Mouse (Mus musculus) embryo, embryonic 11 days (tissue): ENCODE data around the gene Smap2.

Experiments
- DNase-seq: peaks from one replicate; pipeline ENCODE4 v3.0.0-alpha.2; 2015

Smap2 gene

GRCm38 (mm10) chr4:121020040-121020790 is 3.2 kb upstream of the Smap2 start:
- DNase-seq = no peak

DNA sequence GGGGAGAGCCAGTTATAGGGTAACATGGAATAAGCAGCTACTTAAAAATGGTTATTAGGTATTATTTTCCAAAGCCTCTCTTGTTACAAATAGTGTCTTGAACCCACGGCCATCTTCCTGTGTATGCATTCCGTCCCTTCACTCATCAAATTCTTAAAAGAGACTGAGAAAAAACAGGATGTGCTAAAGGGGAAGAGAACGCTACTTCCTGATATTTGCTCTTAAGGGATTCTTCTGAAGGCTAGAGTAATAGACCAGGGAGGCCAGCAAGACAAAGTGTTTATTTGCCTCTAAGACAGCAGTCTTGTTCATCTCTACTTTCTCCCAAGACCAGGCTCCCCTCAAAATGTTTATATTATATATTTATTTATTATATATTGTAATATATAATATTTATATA is 1.2 kb upstream of the Smap2 start:
- no peak for DNase-seq

- peak; percentile 30 for DNase-seq
Observed at GRCm38 (mm10) chr4:121016021-121016898, 787 bp downstream of the Smap2 start.

GRCm38 (mm10) chr4:121015268-121015659 is 1.8 kb downstream of the Smap2 start:
- no peak for DNase-seq

- DNase-seq = no peak
Observed at GRCm38 (mm10) chr4:121014594-121015267, 2.3 kb downstream of the Smap2 start.

DNA sequence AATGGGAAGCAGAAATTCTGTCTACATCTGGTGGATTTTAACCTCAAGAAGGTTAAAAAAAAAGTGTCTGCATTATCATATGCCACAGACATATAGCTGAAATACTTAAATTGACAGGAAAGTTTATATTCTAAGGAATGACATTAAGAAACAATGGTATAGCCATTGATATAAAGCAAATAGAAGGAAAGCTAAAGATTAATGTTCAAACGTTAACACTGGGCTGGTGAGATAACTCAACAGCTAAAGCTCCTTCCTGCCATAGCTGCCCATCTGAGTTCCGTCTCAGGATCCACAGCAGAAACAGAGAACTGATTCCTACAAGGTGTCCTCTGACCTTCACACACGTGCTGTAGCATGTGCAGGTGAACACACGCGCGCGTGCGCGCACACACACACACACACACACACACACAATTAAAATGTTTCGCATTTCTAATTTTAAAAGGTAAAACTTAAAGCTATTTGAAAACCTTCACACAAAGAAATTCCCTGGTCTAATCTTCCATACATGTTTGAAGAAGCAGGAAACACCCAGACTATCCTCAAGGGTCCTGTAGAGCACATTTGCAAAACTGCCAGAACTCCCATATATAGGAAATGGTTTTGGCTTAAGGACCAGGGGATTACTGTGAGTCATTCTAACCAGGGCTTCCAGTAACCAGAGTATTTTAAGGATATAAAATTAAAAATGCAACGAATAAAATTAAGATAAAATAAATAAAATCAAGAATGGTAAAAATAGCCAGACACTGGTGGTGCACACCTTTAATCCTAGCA is 6.1 kb downstream of the Smap2 start:
- no peak for DNase-seq

DNA sequence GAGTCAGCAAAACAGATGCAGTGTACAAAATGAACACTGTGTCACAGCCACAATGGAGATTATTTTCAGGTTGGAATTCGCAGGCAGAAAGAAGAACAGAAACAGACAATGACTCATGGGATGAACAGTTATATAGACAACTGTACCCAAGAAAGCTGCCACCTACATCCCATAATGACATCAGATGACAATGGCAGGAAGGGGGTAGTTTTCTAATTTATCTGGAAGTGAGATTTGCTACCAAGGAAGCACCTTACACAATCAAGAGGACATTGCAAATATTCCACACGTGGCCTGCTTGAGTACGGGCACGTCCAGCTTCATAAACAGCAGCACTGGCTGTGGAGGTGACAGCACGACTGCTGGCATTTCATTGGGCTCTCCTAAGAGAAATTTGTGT is 7.9 kb downstream of the Smap2 start:
- DNase-seq = no peak

DNA sequence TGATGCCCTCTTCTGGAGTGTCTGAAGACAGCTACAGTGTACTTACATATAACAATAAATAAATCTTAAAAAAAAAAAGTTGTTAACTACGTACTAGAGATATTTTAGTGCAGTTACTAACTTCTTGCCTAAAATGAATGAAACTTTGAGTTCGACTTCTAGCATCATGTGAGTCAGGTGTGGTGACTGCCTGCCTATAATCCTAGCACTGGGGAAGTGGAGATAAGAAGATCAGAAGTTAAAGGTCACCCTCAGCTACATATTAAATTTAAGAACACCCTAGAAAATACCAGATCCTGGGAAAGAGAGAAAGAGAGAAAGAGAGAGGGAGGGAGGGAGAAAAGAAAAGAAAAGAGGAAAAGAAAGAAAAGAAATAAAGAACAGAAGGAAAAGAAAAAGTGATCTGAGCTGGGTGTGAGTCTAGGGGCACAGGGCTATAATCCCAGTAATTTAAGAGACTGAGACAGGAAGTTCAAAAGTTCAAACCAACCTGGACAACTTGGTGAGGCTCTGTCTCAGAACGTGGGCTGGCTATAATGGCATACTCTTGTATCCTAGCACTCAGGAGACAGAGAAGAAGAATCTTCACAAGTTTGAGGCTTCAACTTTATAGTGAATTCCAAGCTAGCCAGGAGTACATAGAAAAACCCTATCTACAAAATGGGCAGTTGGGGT is 8.8 kb downstream of the Smap2 start:
- peak; percentile 7 for DNase-seq

DNA sequence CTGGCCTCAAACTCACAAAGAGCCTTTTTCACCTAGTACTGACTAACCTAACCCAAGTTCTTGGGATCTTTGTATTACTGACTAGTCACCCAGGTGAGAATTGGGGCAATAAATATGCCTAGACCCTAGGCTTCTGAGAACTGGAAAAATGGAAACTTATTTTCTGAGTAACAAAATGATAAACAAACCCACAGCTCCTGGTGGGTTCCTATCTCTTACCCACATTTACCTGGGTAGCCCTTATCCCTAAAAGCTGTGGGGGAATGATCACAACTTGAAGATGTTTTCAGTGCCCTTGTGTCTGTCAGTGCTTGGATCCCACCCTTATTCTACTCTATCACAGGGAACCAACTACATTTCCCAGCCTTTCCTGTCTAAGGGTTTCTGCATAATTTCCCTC is 10.0 kb downstream of the Smap2 start:
- DNase-seq = no peak

- no peak for DNase-seq
Observed at GRCm38 (mm10) chr4:121004679-121005078, 12.4 kb downstream of the Smap2 start.

DNA sequence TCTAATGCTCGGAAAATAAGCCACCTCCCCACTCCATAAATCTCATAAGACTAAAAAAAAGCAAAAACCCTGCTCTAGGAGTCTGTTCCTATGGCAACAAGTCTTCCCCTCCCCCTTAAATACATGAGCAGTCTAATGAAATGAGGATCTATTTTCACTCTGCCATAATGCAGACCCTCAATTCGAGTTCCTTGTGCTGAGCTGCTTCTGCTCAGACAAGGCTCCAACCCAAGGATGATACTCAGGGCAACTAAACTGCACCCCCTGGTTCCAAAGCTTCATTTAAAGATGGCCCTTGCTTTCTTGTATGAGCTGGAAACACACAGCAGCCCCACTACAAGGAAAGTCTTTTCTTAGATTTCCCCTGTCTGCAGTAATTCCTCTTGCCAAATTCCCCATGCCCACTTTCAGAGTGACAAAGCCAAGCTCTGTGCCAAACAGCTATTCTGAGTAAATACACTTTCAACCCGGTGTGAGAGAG is 13.4 kb downstream of the Smap2 start:
- DNase-seq = peak; percentile 63

DNA sequence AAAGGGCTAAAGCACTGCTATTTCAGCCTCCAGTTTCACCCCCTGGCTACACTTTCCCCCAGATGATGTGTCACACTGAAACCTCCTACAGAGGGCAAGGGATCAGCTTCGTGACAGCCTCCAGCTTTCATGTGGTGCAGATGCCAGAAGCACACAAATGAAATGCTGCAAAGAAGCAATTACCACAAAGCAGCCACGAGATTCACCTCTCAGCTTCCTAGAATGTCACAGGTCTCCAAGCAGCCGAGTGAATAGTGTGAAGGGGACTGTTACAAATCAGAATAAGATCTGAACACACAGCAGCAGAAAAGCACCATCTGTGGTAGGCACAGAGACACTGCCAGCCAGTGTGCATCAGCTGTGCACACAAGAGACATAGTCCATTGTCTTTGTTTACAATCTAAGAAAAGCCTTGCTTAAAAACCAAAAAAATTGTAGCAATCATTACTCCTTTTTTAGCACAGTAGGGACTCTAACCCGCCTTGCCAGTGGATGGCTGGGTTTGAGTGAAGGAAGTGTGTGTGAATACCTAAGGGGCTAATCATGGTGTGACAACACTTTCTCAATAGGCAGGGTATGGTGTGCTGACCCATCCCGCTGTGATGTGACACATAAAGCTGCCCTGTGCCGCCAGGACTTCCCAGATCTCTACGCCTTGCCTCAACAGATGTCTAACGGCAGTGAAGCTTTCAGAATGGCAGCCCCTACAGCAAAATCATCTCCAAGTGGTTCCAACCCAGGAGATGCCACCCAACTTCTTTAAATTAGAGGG is 14.5 kb downstream of the Smap2 start:
- peak; percentile 49 for DNase-seq

DNA sequence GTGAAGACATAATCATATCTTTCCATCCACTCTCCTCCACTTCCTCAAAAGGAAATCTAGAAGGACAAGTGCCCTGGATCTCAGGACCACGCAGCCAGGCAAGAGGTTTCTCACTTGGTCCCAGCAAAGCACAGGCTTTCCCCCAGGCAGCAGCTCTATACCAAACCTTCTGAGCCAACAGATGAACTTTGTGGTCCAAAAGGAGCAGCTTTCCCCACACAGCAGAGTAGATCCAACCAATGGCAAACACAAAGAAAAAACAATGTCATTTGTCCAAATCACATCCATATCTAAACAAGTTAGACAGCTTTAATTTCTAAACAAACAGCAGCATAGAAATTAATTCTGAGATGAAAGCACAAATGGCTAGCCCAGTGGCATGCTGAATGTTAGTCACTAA is 15.4 kb downstream of the Smap2 start:
- DNase-seq = no peak

DNA sequence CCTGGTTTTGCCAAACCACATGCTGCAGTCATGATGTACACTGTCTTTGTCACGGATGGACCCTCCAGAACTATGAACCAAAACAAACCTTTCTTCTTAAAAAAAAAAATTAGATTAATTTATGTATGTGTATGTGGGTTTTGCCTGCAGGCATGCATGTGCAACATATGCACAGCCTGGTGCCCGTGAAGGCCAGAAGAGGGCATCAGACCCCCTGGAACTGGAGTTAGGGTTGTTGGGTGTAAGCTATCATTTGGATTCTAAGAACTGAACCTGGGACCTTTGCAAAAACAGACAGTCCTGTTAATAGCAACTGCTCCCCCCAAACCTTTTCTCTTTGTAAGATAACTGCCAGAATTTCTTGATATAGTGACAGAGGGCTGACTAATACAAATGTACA is 16.0 kb downstream of the Smap2 start:
- DNase-seq = no peak

DNA sequence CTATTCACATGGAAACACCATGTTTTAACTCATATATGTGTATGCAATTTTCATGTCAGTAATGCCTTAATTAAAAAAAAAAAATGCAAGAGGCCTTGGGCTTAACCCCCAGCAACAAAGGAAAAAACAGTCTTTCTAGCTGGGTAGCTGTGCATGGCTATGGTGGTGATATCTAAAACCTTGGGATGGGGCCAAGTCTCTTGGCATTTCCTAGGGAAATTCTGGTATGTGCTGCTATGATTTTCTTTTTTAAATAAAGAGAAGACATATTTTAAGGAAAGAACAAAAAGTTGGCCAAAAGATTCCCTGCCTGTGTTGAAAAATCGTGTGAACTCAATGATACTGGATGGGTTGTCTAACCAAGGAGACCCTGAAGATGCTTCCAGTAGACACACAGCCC is 21.1 kb downstream of the Smap2 start:
- DNase-seq = no peak

GRCm38 (mm10) chr4:120993025-120993424 is 24.0 kb downstream of the Smap2 start:
- no peak for DNase-seq

DNA sequence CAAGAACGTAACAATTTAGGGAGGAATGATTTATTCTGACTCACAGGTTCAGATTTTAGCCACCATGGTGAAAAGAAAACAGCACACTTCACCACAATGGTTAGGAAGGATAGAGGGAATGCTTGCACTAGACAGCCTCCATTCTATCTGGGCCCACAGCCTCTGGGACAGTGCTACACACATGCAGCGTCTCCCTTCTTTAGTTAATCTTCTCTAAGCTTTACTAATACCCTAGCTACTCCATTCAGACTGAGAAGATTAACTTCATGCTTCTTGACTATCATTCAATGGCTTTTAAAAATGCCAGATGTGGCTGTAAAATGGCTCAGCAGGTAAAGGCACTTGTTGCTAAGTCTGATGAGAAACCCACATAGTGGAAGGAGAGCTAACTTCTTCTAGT is 24.8 kb downstream of the Smap2 start:
- no peak for DNase-seq

DNA sequence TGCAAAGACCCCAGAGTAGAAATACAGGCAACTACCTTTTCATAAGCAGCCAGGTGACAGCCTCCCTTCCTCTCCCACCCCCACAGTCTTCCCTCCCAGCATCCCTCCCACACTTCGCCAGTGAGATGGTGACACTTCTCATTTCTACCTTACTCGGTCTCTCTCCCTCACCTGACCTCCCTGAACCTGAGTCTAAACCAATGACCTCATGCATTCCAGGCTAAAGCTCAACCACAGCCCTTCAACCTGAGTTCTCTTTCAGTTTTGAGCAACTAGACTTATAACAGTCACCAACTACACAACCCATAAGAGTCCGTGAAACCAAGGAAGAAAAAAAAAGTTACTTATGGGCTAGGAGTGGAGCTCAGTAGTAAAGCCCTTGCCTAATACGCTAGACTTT is 29.7 kb downstream of the Smap2 start:
- no peak for DNase-seq

DNA sequence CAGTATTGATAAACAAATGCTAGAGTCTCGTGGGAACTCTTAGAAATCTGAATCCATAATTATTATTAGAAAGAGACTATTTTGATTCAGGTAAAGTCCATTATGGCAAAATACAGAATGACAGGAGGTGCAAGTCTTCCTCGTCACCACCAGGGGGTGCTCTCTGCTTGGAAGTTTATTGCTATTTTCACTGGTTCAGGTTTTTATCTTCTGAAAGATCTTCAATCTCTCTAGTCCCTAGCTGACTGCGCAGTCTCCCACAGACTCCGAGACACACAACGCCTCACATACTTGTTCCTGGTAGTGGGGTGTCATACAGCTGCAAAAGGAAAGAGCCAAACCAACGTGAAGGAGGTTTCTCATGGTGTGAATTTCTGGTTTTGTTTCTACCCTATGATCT is 30.6 kb downstream of the Smap2 start:
- peak; percentile 62 for DNase-seq

DNA sequence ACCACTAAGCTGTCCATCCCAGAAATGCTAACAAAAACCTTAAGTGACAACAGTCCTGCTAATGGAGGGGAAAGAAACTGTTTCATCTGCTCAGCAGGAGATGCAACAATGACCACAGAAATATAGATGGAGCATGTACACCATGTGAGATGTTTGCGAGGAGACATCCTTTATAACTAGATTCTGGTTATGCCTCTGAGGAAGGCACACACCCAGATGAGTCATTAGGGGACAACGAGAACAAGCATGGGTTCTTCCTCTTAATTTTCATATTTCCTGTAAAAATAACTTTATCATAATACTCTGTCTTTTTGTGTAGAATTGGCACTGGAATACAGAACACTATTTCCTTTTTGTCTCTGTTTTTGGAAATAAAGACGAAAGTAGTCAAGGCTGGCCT is 38.8 kb downstream of the Smap2 start:
- DNase-seq = no peak

- DNase-seq = no peak
Observed at GRCm38 (mm10) chr4:120975428-120975734, 41.7 kb downstream of the Smap2 start.
